Mouse (Mus musculus) ES-E14 (cell line): Measurements from ENCODE around the gene Olfr1406.

Source experiments
- CHD2 ChIP-seq: IDR thresholded peaks from 2 replicates; pipeline ENCODE4 v1.6.1; 2014; ENCODE audit warnings: mild to moderate bottlenecking, low read depth, low read length, inconsistent platforms
- HCFC1 ChIP-seq: IDR thresholded peaks from 2 replicates; pipeline ENCODE4 v1.6.1; 2012; ENCODE audit warnings: low read length, inconsistent platforms, borderline replicate concordance; ENCODE audit not compliant: insufficient read depth
- MAFK ChIP-seq: IDR thresholded peaks from 2 replicates; pipeline ENCODE4 v1.6.1; 2014; ENCODE audit warnings: mild to moderate bottlenecking, low read depth, low read length, inconsistent platforms; ENCODE audit not compliant: insufficient read depth
- ZC3H11A ChIP-seq: IDR thresholded peaks from 2 replicates; pipeline ENCODE4 v1.6.1; 2012; ENCODE audit warnings: low read depth, mild to moderate bottlenecking, inconsistent platforms, low read length, borderline replicate concordance

DNA sequence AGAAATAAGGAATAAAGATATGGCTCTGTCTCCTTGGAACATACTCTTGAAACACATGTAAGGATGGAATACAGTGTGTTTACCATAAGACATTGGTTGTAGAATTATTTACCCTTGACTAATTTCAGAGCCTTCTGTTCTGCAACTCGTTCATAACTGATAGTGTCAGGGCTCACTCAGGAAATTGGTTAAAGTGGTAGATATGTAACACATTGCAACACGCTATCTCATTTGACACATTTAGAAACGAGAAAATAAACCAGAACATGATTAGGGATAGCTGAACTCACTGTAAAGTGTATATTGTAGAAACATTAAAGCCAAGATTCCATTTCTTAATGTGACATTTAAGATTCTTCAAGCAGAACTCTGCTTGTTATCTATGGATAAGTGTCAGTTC is 1.6 kb upstream of the Olfr1406 start:
- TF ChIP-seq ZC3H11A (no peak), CHD2 (no peak), MAFK (no peak), HCFC1 (no peak)
